ENCODE assay signal across 10 mouse cellular contexts in the genomic region with DNA sequence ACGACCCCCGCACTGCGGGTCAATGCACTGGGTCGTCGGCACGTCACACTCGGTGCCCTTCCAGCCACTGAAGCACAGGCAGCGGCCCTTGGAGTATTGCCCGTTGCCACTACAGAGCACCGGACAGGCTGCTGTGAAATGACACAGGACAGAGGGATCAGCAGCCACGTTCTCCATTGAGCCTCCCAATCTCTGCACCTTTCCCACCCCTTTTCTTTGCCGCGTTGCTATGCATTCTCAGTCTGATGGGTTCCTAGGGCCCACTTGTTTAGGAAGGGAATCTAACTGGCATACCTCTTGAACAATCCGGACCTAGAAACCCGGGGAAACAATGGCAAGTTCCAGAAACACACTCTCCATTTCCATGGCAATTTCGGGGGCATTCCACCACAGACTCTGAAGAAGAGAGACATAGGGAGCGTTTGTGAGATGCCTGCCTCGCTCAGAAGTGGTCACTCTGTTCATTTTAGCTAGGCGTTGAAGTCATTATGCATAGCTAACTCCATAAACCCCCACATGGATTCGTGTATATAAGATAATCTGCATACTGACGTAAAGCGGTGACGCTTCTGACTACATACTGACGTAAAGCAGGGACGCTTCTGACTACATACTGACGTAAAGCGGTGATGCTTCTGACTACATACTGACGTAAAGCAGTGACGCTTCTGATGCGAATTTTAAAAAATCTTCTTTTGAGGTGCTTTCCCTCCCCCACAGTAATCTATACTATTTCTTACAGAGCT.
DNase-seq lines count a peak whose midpoint lies in the region; ATAC-seq and TF ChIP-seq lines count a peak whose summit lies in the region.
"Had no signal": no experiment of that assay in that cellular context is flagged by ENCODE, and none has a peak within 500 bp of the region (broad histone marks: within the 10 kb centered on the region; RNA-seq: fewer than 3 reads in every experiment).

No protein-coding gene starts in this region.

- no peaks in the 10 kb centered on the region for H3K27me3 ChIP-seq in G1E (ENCODE audit: insufficient read depth, low read length)
- H3K27me3 ChIP-seq in forebrain, postnatal 0 days (ENCODE audit: insufficient read depth, low read length), result no peaks in the 10 kb centered on the region
- H3K27me3 ChIP-seq in midbrain, embryonic 15.5 days (replicated peaks), result 0 out of 2 replicates have a peak, but pooled peaks cover 3% of the 10 kb centered on the region
- H3K27me3 ChIP-seq: kidney, embryonic 15.5 days had no signal

- TF ChIP-seq CTCF in G1E (IDR thresholded peaks at IDR 0.05; ENCODE audit: low read depth, low read length), result no peak
- TF ChIP-seq CTCF in forebrain, postnatal 0 days (IDR thresholded peaks at IDR 0.05; ENCODE audit: low read depth), result no peak

- no peak for DNase-seq in G1E (ENCODE audit: low spot score)
- DNase-seq in ZHBTc4 (ENCODE audit: low read depth, low spot score), result peak; percentile 2
- peak; percentile 30 for DNase-seq in forebrain, postnatal 0 days
- no peak for DNase-seq in adrenal gland, postnatal 14 days
- DNase-seq in lung, adult 18-20 months, result no peak
- DNase-seq in natural killer cell, adult 2 months (ENCODE audit: low spot score in 2 of 2), result no peak
- DNase-seq: thymus, adult 18-20 months had no signal

- peak overlapping the region; percentile 3; the same call in 1 of the 2 replicates for H3K9ac ChIP-seq in forebrain, postnatal 0 days
- no peak overlapping the region for H3K9ac ChIP-seq in midbrain, embryonic 15.5 days
- H3K9ac ChIP-seq: kidney, embryonic 15.5 days had no signal

- no peaks in the 10 kb centered on the region for H3K36me3 ChIP-seq in G1E (replicated peaks)
- H3K36me3 ChIP-seq in forebrain, postnatal 0 days (ENCODE audit: insufficient read depth), result no peaks in the 10 kb centered on the region
- no peaks in the 10 kb centered on the region for H3K36me3 ChIP-seq in midbrain, embryonic 15.5 days (replicated peaks)

- WGBS in forebrain, postnatal 0 days, result 52% methylated on average over 30 of the region's 30 CpGs
- 28% methylated on average over 30 of the region's 30 CpGs for WGBS in midbrain, embryonic 15.5 days

- H3K27ac ChIP-seq in forebrain, postnatal 0 days (ENCODE audit: low read depth, low read length), result no peak overlapping the region
- peak overlapping the region; percentile 19; the same call in 1 of the 2 replicates for H3K27ac ChIP-seq in midbrain, embryonic 15.5 days
- H3K27ac ChIP-seq: kidney, embryonic 15.5 days had no signal

- no peak for ATAC-seq in G1E (ENCODE audit: extremely low read depth, insufficient number of reproducible peaks, low FRiP score, poor library complexity, severe bottlenecking)
- peak; percentile 54 for ATAC-seq in forebrain, postnatal 0 days
- peak; percentile 73 for ATAC-seq in midbrain, embryonic 15.5 days (replicated peaks)

- 0 out of 2 replicates have a peak overlapping the region, but pooled peaks have one; percentile 33 for H3K4me3 ChIP-seq in G1E (ENCODE audit: low read depth, low read length)
- peak overlapping the region; percentile 9; the same call in 1 of the 2 replicates for H3K4me3 ChIP-seq in forebrain, postnatal 0 days (ENCODE audit: low read depth, low read length)
- peak overlapping the region; percentile 25 for H3K4me3 ChIP-seq in midbrain, embryonic 15.5 days
- H3K4me3 ChIP-seq: kidney, embryonic 15.5 days had no signal

- H3K9me3 ChIP-seq in G1E (replicated peaks), result peaks cover 36% of the 10 kb centered on the region
- no peaks in the 10 kb centered on the region for H3K9me3 ChIP-seq in forebrain, postnatal 0 days (ENCODE audit: low read length)
- H3K9me3 ChIP-seq in midbrain, embryonic 15.5 days, result no peaks in the 10 kb centered on the region
- H3K9me3 ChIP-seq: kidney, embryonic 15.5 days had no signal

- peak overlapping the region; percentile 37 for H3K4me2 ChIP-seq in forebrain, postnatal 0 days (ENCODE audit: low read depth)
- H3K4me2 ChIP-seq in midbrain, embryonic 15.5 days, result peak overlapping the region; percentile 52
- H3K4me2 ChIP-seq: kidney, embryonic 15.5 days; liver, embryonic 11.5 days had no signal

- H3K4me1 ChIP-seq in G1E (ENCODE audit: insufficient read depth, low read depth, low read length), result no peaks in the 10 kb centered on the region
- H3K4me1 ChIP-seq in forebrain, postnatal 0 days (ENCODE audit: insufficient read depth), result no peaks in the 10 kb centered on the region
- peaks cover 13% of the 10 kb centered on the region for H3K4me1 ChIP-seq in midbrain, embryonic 15.5 days

Comparison
In these comparisons a context has a peak if more than half of its experiments do, and no peak if none do; other contexts are left out.
1. DNase-seq: peak in ZHBTc4 (single experiment) and forebrain, postnatal 0 days (single experiment); none in G1E (single experiment), adrenal gland, postnatal 14 days (single experiment), lung, adult 18-20 months (0 of 2) and natural killer cell, adult 2 months (0 of 2).
2. Peak in every context shown above with its lines, with median percentiles within 50 percentile points of each other: H3K4me3 ChIP-seq.